Mouse (Mus musculus) kidney, adult 9 months (tissue): ENCODE results near the gene Gsap.
"Not testable (repeated sequence)": the region's sequence is repeated elsewhere in the genome, so short reads cannot be mapped to it uniquely, and the experiment has no call there.

ENCODE experiments used
- DNase-seq: peaks from one replicate; pipeline ENCODE4 v3.0.0; 2022

Gene Gsap

GRCm38 (mm10) chr5:21183046-21183445 is 3.0 kb upstream of the Gsap start:
- DNase-seq = not testable (repeated sequence)

- DNase-seq = no peak
These were observed 766 bp downstream of the Gsap start for GRCm38 (mm10) chr5:21186821-21187220.

- no peak for DNase-seq
These were observed 2.4 kb downstream of the Gsap start for GRCm38 (mm10) chr5:21188435-21188834.

- no peak for DNase-seq
These were observed 3.0 kb downstream of the Gsap start for GRCm38 (mm10) chr5:21189036-21189435.

GRCm38 (mm10) chr5:21189460-21189859 is 3.4 kb downstream of the Gsap start:
- DNase-seq = no peak

- DNase-seq = no peak
These were observed 17.4 kb downstream of the Gsap start for GRCm38 (mm10) chr5:21203504-21203903.

GRCm38 (mm10) chr5:21204157-21204556 is 18.1 kb downstream of the Gsap start:
- DNase-seq = no peak

- DNase-seq = no peak
These were observed 20.0 kb downstream of the Gsap start for GRCm38 (mm10) chr5:21206014-21206413.

- no peak for DNase-seq
These were observed 25.4 kb downstream of the Gsap start for GRCm38 (mm10) chr5:21211406-21211805.

- DNase-seq = no peak
These were observed 26.9 kb downstream of the Gsap start for GRCm38 (mm10) chr5:21212933-21213332.

- DNase-seq = no peak
These were observed 27.7 kb downstream of the Gsap start for GRCm38 (mm10) chr5:21213801-21214200.

- no peak for DNase-seq
These were observed 31.6 kb downstream of the Gsap start for GRCm38 (mm10) chr5:21217453-21218294.

GRCm38 (mm10) chr5:21232876-21233275 is 46.8 kb downstream of the Gsap start:
- no peak for DNase-seq

GRCm38 (mm10) chr5:21244575-21244974 is 58.5 kb downstream of the Gsap start:
- no peak for DNase-seq

- DNase-seq = no peak
These were observed 59.2 kb downstream of the Gsap start for GRCm38 (mm10) chr5:21245241-21245640.

- no peak for DNase-seq
These were observed 60.7 kb downstream of the Gsap start for GRCm38 (mm10) chr5:21246794-21247193.

GRCm38 (mm10) chr5:21247916-21248315 is 61.9 kb downstream of the Gsap start:
- DNase-seq = no peak

- no peak for DNase-seq
These were observed 62.8 kb downstream of the Gsap start for GRCm38 (mm10) chr5:21248834-21249233.

GRCm38 (mm10) chr5:21254731-21255525 is 68.9 kb downstream of the Gsap start:
- no peak for DNase-seq

- DNase-seq = no peak
These were observed 69.6 kb downstream of the Gsap start for GRCm38 (mm10) chr5:21255551-21256132.

- no peak for DNase-seq
These were observed 71.1 kb downstream of the Gsap start for GRCm38 (mm10) chr5:21257126-21257525.

- DNase-seq = peak; percentile 9
These were observed 71.8 kb downstream of the Gsap start for GRCm38 (mm10) chr5:21257806-21258205.

GRCm38 (mm10) chr5:21260746-21261145 is 74.7 kb downstream of the Gsap start:
- DNase-seq = no peak
